Mouse (Mus musculus) embryonic fibroblast, embryonic 13.5 days (primary cell): ENCODE measurements around the gene Ndufs8.

Source experiments
- CTCF ChIP-seq: IDR thresholded peaks from 2 replicates; pipeline ENCODE4 v1.5.1; 2011; ENCODE audit warnings: mild to moderate bottlenecking, control low read depth, low read length, moderate library complexity, borderline replicate concordance; ENCODE audit not compliant: insufficient read depth
- POLR2A ChIP-seq: IDR thresholded peaks from 2 replicates; pipeline ENCODE4 v1.6.1; 2011; ENCODE audit warnings: low read depth, mild to moderate bottlenecking, control low read depth, low read length, moderate library complexity

DNA sequence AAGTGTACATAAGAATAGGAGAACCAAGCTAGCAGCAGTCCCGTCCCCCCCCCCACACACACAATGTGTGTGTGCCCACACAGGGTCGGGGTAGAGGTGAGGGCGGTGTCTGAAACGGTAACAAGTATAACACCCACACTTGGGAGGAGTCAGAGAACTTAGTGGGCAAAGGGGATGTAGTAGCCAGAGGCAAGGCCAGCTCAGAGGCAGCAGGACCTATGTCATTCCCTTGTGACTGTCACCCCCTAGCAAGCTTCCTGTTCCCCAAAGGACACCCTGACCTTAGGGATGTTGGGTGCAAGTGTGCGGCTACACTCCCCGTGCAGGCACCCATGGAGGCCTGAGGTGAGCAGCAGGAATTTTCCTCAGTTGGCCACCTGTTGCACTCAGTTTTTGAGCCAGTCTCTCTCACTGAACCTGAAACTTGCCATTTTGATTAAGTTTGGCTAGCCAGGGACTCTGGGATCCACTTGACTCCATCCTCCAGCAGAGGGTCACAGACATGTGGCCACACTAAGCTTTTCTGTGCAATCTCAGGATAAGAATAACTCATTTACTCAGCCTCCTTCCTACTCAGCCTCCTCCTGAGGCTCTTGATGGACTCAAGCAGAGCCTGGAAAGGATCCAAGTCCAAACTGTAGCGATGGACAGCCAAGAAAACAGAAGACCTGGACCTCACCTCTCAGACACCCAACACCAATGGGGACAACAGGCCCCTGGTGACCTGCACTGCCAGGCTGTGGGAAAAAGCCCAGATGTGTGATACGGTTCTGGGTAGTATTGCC lies 4.5 kb downstream of the Ndufs8 start:
- no peak for TF ChIP-seq CTCF
- TF ChIP-seq POLR2A = no peak
